Mouse (Mus musculus) olfactory bulb, adult 2 months (tissue): ENCODE measurements at regions not wholly inside any gene's neighbourhood (a gene's known extent, or its start where the extent isn't known, plus 50 kb on each side); places are given as distances from the start of the nearest gene placed in this dataset.
A peak's percentile ranks its signal among the peaks of the same experiment; 100 is the strongest.

Experiments used
- H3K27ac ChIP-seq: fragments of 200-500 bp; 2 replicates; pipeline ENCODE4 v1.5.1; 2012; ENCODE audit warnings: low read depth, low read length; ENCODE audit not compliant: insufficient read depth
- H3K4me1 ChIP-seq: fragments of 200-500 bp; 2 replicates; pipeline ENCODE4 v1.6.1; 2012; ENCODE audit warnings: low read length; ENCODE audit not compliant: control insufficient read depth, insufficient read depth
- H3K4me3 ChIP-seq: fragments of 200-500 bp; 2 replicates; pipeline ENCODE4 v1.5.1; 2012; ENCODE audit warnings: mild to moderate bottlenecking, low read depth, low read length, moderate library complexity; ENCODE audit not compliant: insufficient read depth
- CTCF ChIP-seq: fragments of 200-500 bp; IDR thresholded peaks from 2 replicates; pipeline ENCODE4 v1.5.1; 2012; ENCODE audit warnings: low read depth, mild to moderate bottlenecking, low read length, moderate library complexity; ENCODE audit not compliant: insufficient read depth
- POLR2A ChIP-seq: fragments of 200-500 bp; IDR thresholded peaks from 2 replicates; pipeline ENCODE4 v1.6.1; 2012; ENCODE audit warnings: mild to moderate bottlenecking, low read depth, low read length, moderate library complexity; ENCODE audit not compliant: insufficient read depth
- WGBS: fragments of 180-500 bp; shearing (Covaris S2); methylation state at CpG from one replicate; pipeline ENCODE4 v1.1.7; 2018; 5-methylcytosine and 5-hydroxymethylcytosine counted together

DNA sequence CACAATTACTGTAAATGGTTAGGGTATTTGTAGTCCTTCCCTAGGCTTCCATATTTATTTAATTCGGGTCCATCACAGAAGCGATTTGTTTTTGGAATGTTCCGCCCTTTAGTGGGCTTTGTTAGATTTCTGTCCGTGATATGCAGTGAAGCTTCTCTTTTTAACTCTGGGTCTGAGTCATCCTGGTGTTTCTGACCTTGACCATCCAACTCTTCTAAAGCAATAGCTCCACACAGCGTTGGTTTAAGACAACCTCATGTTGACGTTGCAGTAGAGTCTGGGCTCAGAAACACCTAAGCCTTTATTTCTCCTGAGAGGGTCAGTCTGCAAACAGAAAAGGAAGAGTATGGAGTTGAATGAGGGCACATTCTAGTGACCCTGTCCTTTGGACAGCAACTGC lies 107.4 kb upstream of the Kcna4 start:
- no peaks in the 10 kb centered on the region for H3K4me1 ChIP-seq
- H3K4me3 ChIP-seq = no peak overlapping the region
- 83% methylated on average over 6 of the region's 6 CpGs for WGBS
- H3K27ac ChIP-seq = no peak overlapping the region
- no peak for TF ChIP-seq CTCF
- TF ChIP-seq POLR2A = no peak

DNA sequence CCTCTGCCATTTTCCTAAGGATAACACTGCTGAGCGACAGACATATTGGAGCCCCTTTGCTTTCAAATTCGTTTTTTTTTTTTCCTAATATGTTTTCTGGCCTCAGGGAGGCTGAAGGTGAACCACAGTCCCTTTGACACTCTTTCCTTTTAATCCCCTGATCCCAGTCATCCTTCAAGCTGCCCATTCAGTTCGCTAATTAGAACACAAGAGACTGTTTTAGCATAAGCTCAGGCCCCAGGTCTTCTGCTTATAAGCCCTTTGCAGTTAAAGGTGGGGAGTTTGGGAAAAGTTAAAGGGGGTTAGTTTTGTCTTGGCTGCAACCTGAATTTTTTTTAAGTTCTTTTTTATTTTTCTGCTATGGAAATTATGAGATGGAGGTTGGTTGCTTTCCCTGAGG lies 105.6 kb upstream of the Kcna4 start:
- Histone ChIP-seq H3K4me3 (no peak overlapping the region), H3K4me1 (no peaks in the 10 kb centered on the region), H3K27ac (no peak overlapping the region)
- WGBS = 65% methylated on average over 3 of the region's 3 CpGs
- TF ChIP-seq POLR2A (no peak), CTCF (no peak)

- Histone ChIP-seq H3K27ac (no peak overlapping the region), H3K4me3 (no peak overlapping the region), H3K4me1 (no peaks in the 10 kb centered on the region)
- 90% methylated on average over 4 of the region's 4 CpGs for WGBS
- TF ChIP-seq POLR2A (no peak), CTCF (no peak)
These were observed 88.5 kb upstream of the Kcna4 start for GRCm38 (mm10) chr2:107201856-107202473.

- no peak overlapping the region for H3K27ac ChIP-seq
- no peaks in the 10 kb centered on the region for H3K4me1 ChIP-seq
- WGBS = 69% methylated on average over 3 of the region's 3 CpGs
- H3K4me3 ChIP-seq = no peak overlapping the region
- TF ChIP-seq CTCF (no peak), POLR2A (no peak)
These were observed 88.0 kb upstream of the Kcna4 start for GRCm38 (mm10) chr2:107202474-107202858.

GRCm38 (mm10) chr2:107221544-107221943 lies 68.9 kb upstream of the Kcna4 start:
- 64% methylated on average over 1 of the region's 1 CpGs for WGBS
- Histone ChIP-seq H3K27ac (no peak overlapping the region), H3K4me1 (no peaks in the 10 kb centered on the region), H3K4me3 (no peak overlapping the region)
- TF ChIP-seq POLR2A (no peak), CTCF (no peak)

GRCm38 (mm10) chr2:107224679-107225078 lies 65.8 kb upstream of the Kcna4 start:
- TF ChIP-seq CTCF (no peak), POLR2A (no peak)

GRCm38 (mm10) chr2:107227486-107227885 lies 63.0 kb upstream of the Kcna4 start:
- no peaks in the 10 kb centered on the region for H3K4me1 ChIP-seq
- WGBS = 57% methylated on average over 2 of the region's 2 CpGs
- no peak for TF ChIP-seq CTCF
- H3K4me3 ChIP-seq = no peak overlapping the region
- no peak overlapping the region for H3K27ac ChIP-seq

More at GRCm38 (mm10) chr2:107224679-107225078, 65.8 kb upstream of the Kcna4 start:
- 82% methylated on average over 2 of the region's 2 CpGs for WGBS
- no peak overlapping the region for H3K4me3 ChIP-seq
- no peak overlapping the region for H3K27ac ChIP-seq
- no peaks in the 10 kb centered on the region for H3K4me1 ChIP-seq

DNA sequence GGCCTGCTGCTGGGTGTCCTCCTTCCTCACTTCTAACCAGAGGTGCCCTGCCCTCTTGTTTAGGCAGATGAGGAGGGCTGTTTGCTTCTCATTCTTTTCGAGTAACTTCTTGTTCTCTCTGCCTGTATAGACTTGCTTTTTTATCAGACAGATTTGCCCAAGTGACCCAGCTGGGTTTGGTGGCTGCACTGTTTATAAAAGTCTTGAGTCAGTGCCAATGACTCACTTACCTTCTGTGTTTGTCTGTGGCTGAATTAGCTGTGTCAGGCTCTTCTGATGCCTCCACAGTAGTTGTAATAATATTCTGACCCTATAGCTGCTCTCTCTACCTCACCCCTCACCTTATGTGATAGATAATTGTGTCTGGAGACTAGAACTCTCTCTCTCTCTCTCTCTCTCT lies 62.2 kb upstream of the Kcna4 start:
- Histone ChIP-seq H3K27ac (0 out of 2 replicates have a peak overlapping the region, but pooled peaks have one; percentile 1), H3K4me1 (no peaks in the 10 kb centered on the region), H3K4me3 (no peak overlapping the region)
- TF ChIP-seq POLR2A = no peak
- no peak for TF ChIP-seq CTCF
- WGBS = 50% methylated on average over 1 of the region's 1 CpGs

DNA sequence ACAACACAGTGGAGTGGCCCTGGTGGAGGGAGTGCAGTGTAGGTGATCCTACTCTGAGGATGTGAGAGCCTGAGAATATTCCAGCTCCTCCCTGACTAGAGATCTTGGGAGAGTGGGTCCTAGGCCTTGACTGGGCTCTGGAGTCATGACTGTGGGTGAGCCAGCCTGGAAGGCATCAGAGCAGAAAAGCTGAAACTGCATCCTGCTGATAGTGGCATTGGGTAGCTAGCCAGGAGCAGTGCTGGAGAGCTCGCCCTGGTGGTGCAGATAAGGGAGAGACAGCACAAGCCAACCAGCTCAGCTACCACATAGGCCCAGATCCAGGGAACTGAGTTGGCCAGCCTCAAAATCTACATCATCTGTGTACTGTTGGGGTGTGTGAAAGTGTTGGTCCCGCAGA lies 58.8 kb upstream of the Kcna4 start:
- 94% methylated on average over 2 of the region's 2 CpGs for WGBS
- H3K27ac ChIP-seq = no peak overlapping the region
- TF ChIP-seq POLR2A (no peak), CTCF (no peak)
- no peaks in the 10 kb centered on the region for H3K4me1 ChIP-seq
- H3K4me3 ChIP-seq = no peak overlapping the region

GRCm38 (mm10) chr2:107232885-107233284 lies 57.6 kb upstream of the Kcna4 start:
- Histone ChIP-seq H3K4me3 (no peak overlapping the region), H3K4me1 (no peaks in the 10 kb centered on the region), H3K27ac (no peak overlapping the region)
- TF ChIP-seq POLR2A = no peak
- no peak for TF ChIP-seq CTCF
- WGBS = 52% methylated on average over 2 of the region's 2 CpGs
